Mouse (Mus musculus): ENCODE data around the gene Dnaic2. TPM values are rescaled to one million over a fixed set of nuclear protein-coding genes. Genes with fewer than 3 reads are reported as not detected.

Dnaic2 gene
- total and polyA plus RNA-seq, 3 experiments: 0.16 to 1.5 (median 0.18) TPM

- H3K79me2 ChIP-seq (replicated peaks; ENCODE audit: control insufficient read depth, insufficient read depth, low read length): no peaks in the 10 kb centered on the region
- no peak overlapping the region for H3K4me3 ChIP-seq
- no peaks in the 10 kb centered on the region for H3K4me1 ChIP-seq (ENCODE audit: control insufficient read depth, insufficient read depth, low read length)
- WGBS: 57% methylated on average over 4 of the region's 4 CpGs
- intact Hi-C loops (cut with DNase I): no loop called here
- H3K9ac ChIP-seq (ENCODE audit: low read depth, low read length): no peak overlapping the region
- TF ChIP-seq EP300 (IDR thresholded peaks at IDR 0.05; ENCODE audit: insufficient read depth, low read depth, low read length): no peak
- no peak for TF ChIP-seq CTCF (IDR thresholded peaks at IDR 0.05)
- TF ChIP-seq POLR2A (IDR thresholded peaks at IDR 0.05; ENCODE audit: insufficient read depth, low read depth, low read length): no peak
- H3K27ac ChIP-seq: no peak overlapping the region
- H3K27me3 ChIP-seq (ENCODE audit: control insufficient read depth, insufficient read depth, low read length): peaks cover 10% of the 10 kb centered on the region
- H3K36me3 ChIP-seq (ENCODE audit: control insufficient read depth, insufficient read depth, low read length): no peaks in the 10 kb centered on the region
- no peak for DNase-seq
These were observed 67.5 kb downstream of the Dnaic2 start for GRCm38 (mm10) chr11:114794691-114795090.

GRCm38 (mm10) chr11:114795231-114795746 is 68.1 kb downstream of the Dnaic2 start:
- H3K4me1 ChIP-seq (ENCODE audit: control insufficient read depth, insufficient read depth, low read length): no peaks in the 10 kb centered on the region
- 0% methylated on average over 7 of the region's 7 CpGs for WGBS
- H3K9ac ChIP-seq (ENCODE audit: low read depth, low read length): no peak overlapping the region
- peaks cover 10% of the 10 kb centered on the region for H3K27me3 ChIP-seq (ENCODE audit: control insufficient read depth, insufficient read depth, low read length)
- peak; percentile 52 to 71 for DNase-seq
- no peaks in the 10 kb centered on the region for H3K79me2 ChIP-seq (replicated peaks; ENCODE audit: control insufficient read depth, insufficient read depth, low read length)
- H3K27ac ChIP-seq: no peak overlapping the region
- intact Hi-C loops (cut with DNase I): no loop called here
- no peaks in the 10 kb centered on the region for H3K36me3 ChIP-seq (ENCODE audit: control insufficient read depth, insufficient read depth, low read length)
- H3K4me3 ChIP-seq: no peak overlapping the region
- TF ChIP-seq POLR2A (IDR thresholded peaks at IDR 0.05; ENCODE audit: insufficient read depth, low read depth, low read length): no peak
- TF ChIP-seq CTCF (IDR thresholded peaks at IDR 0.05): peak; percentile 48

- H3K9ac ChIP-seq (ENCODE audit: low read depth, low read length): no peak within 1 kb of the TSS
- no peak within 1 kb of the TSS for H3K27ac ChIP-seq
- H3K4me1 ChIP-seq (ENCODE audit: control insufficient read depth, insufficient read depth, low read length): no peaks in the 10 kb centered on the region
- no peak for DNase-seq
- intact Hi-C loops (cut with DNase I): no loop called here
- H3K79me2 ChIP-seq (replicated peaks; ENCODE audit: control insufficient read depth, insufficient read depth, low read length): no peaks in the 10 kb centered on the region
- TF ChIP-seq CTCF (IDR thresholded peaks at IDR 0.05): no peak
- no peaks in the 10 kb centered on the region for H3K36me3 ChIP-seq (ENCODE audit: control insufficient read depth, insufficient read depth, low read length)
- peaks cover 10% of the 10 kb centered on the region for H3K27me3 ChIP-seq (ENCODE audit: control insufficient read depth, insufficient read depth, low read length)
- H3K4me3 ChIP-seq: no peak within 1 kb of the TSS
- 24% methylated on average over 4 of the region's 4 CpGs for WGBS
These were observed 68.7 kb downstream of the Dnaic2 start, which contains the start of gene Btbd17 for GRCm38 (mm10) chr11:114795848-114796322. Btbd17 (minus strand) TSS chr11:114795945.

- Histone ChIP-seq H3K79me2 (replicated peaks; ENCODE audit: control insufficient read depth, insufficient read depth, low read length) (no peaks in the 10 kb centered on the region), H3K27me3 (ENCODE audit: control insufficient read depth, insufficient read depth, low read length) (peaks cover 2% of the 10 kb centered on the region), H3K4me3 (no peak overlapping the region), H3K27ac (no peak overlapping the region), H3K9ac (ENCODE audit: low read depth, low read length) (no peak overlapping the region), H3K4me1 (ENCODE audit: control insufficient read depth, insufficient read depth, low read length) (no peaks in the 10 kb centered on the region), H3K36me3 (ENCODE audit: control insufficient read depth, insufficient read depth, low read length) (no peaks in the 10 kb centered on the region)
- 92% methylated on average over 7 of the region's 7 CpGs for WGBS
- DNase-seq: no peak
- intact Hi-C loops (cut with DNase I): no loop called here
- TF ChIP-seq EP300 (IDR thresholded peaks at IDR 0.05; ENCODE audit: insufficient read depth, low read depth, low read length) (no peak), POLR2A (IDR thresholded peaks at IDR 0.05; ENCODE audit: insufficient read depth, low read depth, low read length) (no peak), CTCF (IDR thresholded peaks at IDR 0.05) (no peak)
These were observed 70.0 kb downstream of the Dnaic2 start for GRCm38 (mm10) chr11:114797176-114797575.

- WGBS: 61% methylated on average over 3 of the region's 3 CpGs
- no peak for DNase-seq
- intact Hi-C loops (cut with DNase I): no loop called here
These were observed 70.8 kb downstream of the Dnaic2 start for GRCm38 (mm10) chr11:114797981-114798380.

GRCm38 (mm10) chr11:114798624-114799023 is 71.4 kb downstream of the Dnaic2 start, which contains the start of gene Gpr142:
Gpr142 (plus strand) TSS chr11:114798924.
- DNase-seq: no peak
- H3K4me3 ChIP-seq: no peak within 1 kb of the TSS
- intact Hi-C loops (cut with DNase I): no loop called here
- H3K79me2 ChIP-seq (replicated peaks; ENCODE audit: control insufficient read depth, insufficient read depth, low read length): no peaks in the 10 kb centered on the region
- TF ChIP-seq EP300 (IDR thresholded peaks at IDR 0.05; ENCODE audit: insufficient read depth, low read depth, low read length) (no peak), POLR2A (IDR thresholded peaks at IDR 0.05; ENCODE audit: insufficient read depth, low read depth, low read length) (no peak), CTCF (IDR thresholded peaks at IDR 0.05) (no peak)
- no peaks in the 10 kb centered on the region for H3K27me3 ChIP-seq (ENCODE audit: control insufficient read depth, insufficient read depth, low read length)
- H3K27ac ChIP-seq: no peak within 1 kb of the TSS
- H3K9ac ChIP-seq (ENCODE audit: low read depth, low read length): no peak within 1 kb of the TSS
- no peaks in the 10 kb centered on the region for H3K4me1 ChIP-seq (ENCODE audit: control insufficient read depth, insufficient read depth, low read length)
- WGBS: 97% methylated on average over 3 of the region's 3 CpGs
- no peaks in the 10 kb centered on the region for H3K36me3 ChIP-seq (ENCODE audit: control insufficient read depth, insufficient read depth, low read length)

More at GRCm38 (mm10) chr11:114797981-114798380, 70.8 kb downstream of the Dnaic2 start:
- Histone ChIP-seq H3K27ac (no peak overlapping the region), H3K79me2 (replicated peaks; ENCODE audit: control insufficient read depth, insufficient read depth, low read length) (no peaks in the 10 kb centered on the region), H3K4me3 (no peak overlapping the region), H3K36me3 (ENCODE audit: control insufficient read depth, insufficient read depth, low read length) (no peaks in the 10 kb centered on the region), H3K27me3 (ENCODE audit: control insufficient read depth, insufficient read depth, low read length) (no peaks in the 10 kb centered on the region), H3K4me1 (ENCODE audit: control insufficient read depth, insufficient read depth, low read length) (no peaks in the 10 kb centered on the region), H3K9ac (ENCODE audit: low read depth, low read length) (no peak overlapping the region)
- no peak for TF ChIP-seq POLR2A (IDR thresholded peaks at IDR 0.05; ENCODE audit: insufficient read depth, low read depth, low read length)

All from heart, adult 2 months (tissue).